Mouse (Mus musculus) bone marrow, adult 2 months (tissue): ENCODE measurements around the gene Vars2.

Experiments used
- CTCF ChIP-seq: fragments of 200-500 bp; IDR thresholded peaks from 2 replicates; pipeline ENCODE4 v1.5.1; 2011; ENCODE audit warnings: low read length, control low read depth; ENCODE audit not compliant: control insufficient read depth, insufficient read depth
- POLR2A ChIP-seq: fragments of 200-500 bp; IDR thresholded peaks from 2 replicates; pipeline ENCODE4 v1.6.1; 2011; ENCODE audit warnings: low read depth, mild to moderate bottlenecking, control low read depth, low read length, borderline replicate concordance; ENCODE audit not compliant: control insufficient read depth

DNA sequence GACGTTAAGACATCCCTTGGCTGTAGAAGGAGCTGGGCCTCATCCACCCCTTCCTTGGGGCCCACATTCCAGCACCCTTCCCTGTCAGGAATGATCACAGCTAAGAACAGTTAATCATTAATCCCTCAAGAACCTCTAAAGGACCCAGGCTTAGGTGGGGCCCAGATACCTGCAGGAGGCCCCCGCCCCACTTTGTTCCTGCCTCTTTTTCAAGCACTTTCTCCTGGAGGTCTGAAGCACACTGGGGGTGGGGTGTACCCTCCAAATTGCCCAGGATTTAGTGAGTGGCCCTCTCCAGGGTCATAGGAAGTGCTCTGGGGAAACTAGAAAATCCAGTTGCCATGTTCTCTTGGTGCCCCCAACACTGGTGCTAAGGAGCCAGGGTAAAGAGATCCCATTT lies 18.0 kb downstream of the Vars2 start:
- no peak for TF ChIP-seq POLR2A
- no peak for TF ChIP-seq CTCF
